Mouse (Mus musculus) kidney, embryonic 15.5 days (tissue): ENCODE data around the gene Pkd2l1. TPM values are rescaled to one million over a fixed set of nuclear protein-coding genes. Genes with fewer than 3 reads are reported as not detected.

Experiments
- ATAC-seq: fragments of 200-750 bp; cut with Nextera tagmentation; replicated peaks from 2 replicates; pipeline ENCODE4 v1.8.0; 2017; ENCODE audit warnings: moderate TSS enrichment; ENCODE audit not compliant: low FRiP score
- H3K27ac ChIP-seq: fragments of 300-500 bp; sonication (generic); 2 replicates; pipeline ENCODE4 v1.5.1; 2015; ENCODE audit warnings: mild to moderate bottlenecking, inconsistent platforms
- H3K27me3 ChIP-seq: fragments of 300-500 bp; sonication (generic); 2 replicates; pipeline ENCODE4 v1.6.1; 2015; ENCODE audit warnings: inconsistent platforms
- H3K36me3 ChIP-seq: fragments of 300-500 bp; sonication (generic); 2 replicates; pipeline ENCODE4 v1.6.1; 2015; ENCODE audit warnings: inconsistent platforms
- H3K4me1 ChIP-seq: fragments of 300-500 bp; sonication (generic); 2 replicates; pipeline ENCODE4 v1.6.1; 2015; ENCODE audit warnings: inconsistent platforms
- H3K4me2 ChIP-seq: fragments of 300-500 bp; sonication (generic); 2 replicates; pipeline ENCODE4 v1.6.1; 2015; ENCODE audit warnings: moderate library complexity, mild to moderate bottlenecking, inconsistent platforms
- H3K4me3 ChIP-seq: fragments of 300-500 bp; sonication (generic); replicated peaks from 2 replicates; pipeline ENCODE4 v1.5.1; 2015; ENCODE audit warnings: mild to moderate bottlenecking, inconsistent platforms
- H3K9ac ChIP-seq: fragments of 300-500 bp; sonication (generic); 2 replicates; pipeline ENCODE4 v1.6.1; 2015; ENCODE audit warnings: mild to moderate bottlenecking, inconsistent platforms
- H3K9me3 ChIP-seq: fragments of 300-500 bp; sonication (generic); replicated peaks from 2 replicates; pipeline ENCODE4 v1.6.1; 2016; ENCODE audit warnings: inconsistent platforms
- WGBS: fragments of 180-500 bp; shearing (Covaris S2); methylation state at CpG from one replicate; pipeline ENCODE4 v1.1.7; 2015; ENCODE audit warnings: mixed read lengths; 5-methylcytosine and 5-hydroxymethylcytosine counted together
- polyA plus RNA-seq: library from polyadenylated mRNA; unstranded; fragments of >200 nt; fragmentation: Nextera tagmentation; extraction: Ambion mirVana; gene quantifications from 2 replicates; pipeline ENCODE4 v1.2.1, GENCODE M21; 2015

Gene Pkd2l1
- polyA plus RNA-seq, 1 experiment from 2014 or later: 0.09 TPM

DNA sequence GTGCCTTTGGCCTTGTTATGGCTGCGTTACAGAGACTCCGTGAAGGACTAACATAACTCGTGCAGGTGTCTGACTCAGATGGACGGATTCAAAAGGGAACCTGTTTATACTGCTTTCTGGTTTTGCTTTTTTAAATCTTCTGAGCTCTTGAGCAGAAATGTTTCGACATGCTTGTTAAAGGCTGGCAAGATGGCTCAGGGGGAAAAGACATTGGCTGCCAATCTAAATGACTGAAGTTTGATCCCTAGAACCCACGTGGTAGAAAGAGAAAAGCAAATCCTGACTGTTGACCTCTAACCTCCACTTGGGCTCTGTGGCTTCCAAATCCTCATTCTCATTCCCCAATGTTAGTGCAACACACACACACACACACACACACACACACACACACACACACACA, 6.3 kb upstream of the Pkd2l1 start:
- no peaks in the 10 kb centered on the region for H3K27me3 ChIP-seq
- no peaks in the 10 kb centered on the region for H3K9me3 ChIP-seq
- WGBS: 90% methylated on average over 6 of the region's 6 CpGs
- no peaks in the 10 kb centered on the region for H3K4me1 ChIP-seq
- no peak overlapping the region for H3K4me3 ChIP-seq
- H3K9ac ChIP-seq: no peak overlapping the region
- no peak overlapping the region for H3K4me2 ChIP-seq
- ATAC-seq: no peak
- no peaks in the 10 kb centered on the region for H3K36me3 ChIP-seq
- H3K27ac ChIP-seq: no peak overlapping the region

- 85% methylated on average over 10 of the region's 10 CpGs for WGBS
- Histone ChIP-seq H3K27ac (no peak overlapping the region), H3K27me3 (no peaks in the 10 kb centered on the region), H3K4me3 (no peak overlapping the region), H3K4me1 (no peaks in the 10 kb centered on the region), H3K36me3 (no peaks in the 10 kb centered on the region), H3K9me3 (no peaks in the 10 kb centered on the region), H3K9ac (no peak overlapping the region), H3K4me2 (no peak overlapping the region)
- no peak for ATAC-seq
Observed at GRCm38 (mm10) chr19:44197053-44197852, 5.0 kb upstream of the Pkd2l1 start.

- Histone ChIP-seq H3K27me3 (no peaks in the 10 kb centered on the region), H3K4me3 (no peak overlapping the region), H3K27ac (no peak overlapping the region), H3K4me1 (no peaks in the 10 kb centered on the region), H3K9ac (no peak overlapping the region), H3K36me3 (no peaks in the 10 kb centered on the region), H3K4me2 (no peak overlapping the region), H3K9me3 (no peaks in the 10 kb centered on the region)
- no peak for ATAC-seq
- 18% methylated on average over 7 of the region's 7 CpGs for WGBS
Observed at GRCm38 (mm10) chr19:44195138-44195537, 2.9 kb upstream of the Pkd2l1 start.

- Histone ChIP-seq H3K36me3 (no peaks in the 10 kb centered on the region), H3K27me3 (no peaks in the 10 kb centered on the region), H3K9me3 (no peaks in the 10 kb centered on the region), H3K4me3 (no peak overlapping the region), H3K27ac (no peak overlapping the region), H3K9ac (no peak overlapping the region), H3K4me2 (no peak overlapping the region), H3K4me1 (no peaks in the 10 kb centered on the region)
- ATAC-seq: no peak
- WGBS: 77% methylated on average over 7 of the region's 7 CpGs
Observed at GRCm38 (mm10) chr19:44193906-44194305, 1.7 kb upstream of the Pkd2l1 start.

DNA sequence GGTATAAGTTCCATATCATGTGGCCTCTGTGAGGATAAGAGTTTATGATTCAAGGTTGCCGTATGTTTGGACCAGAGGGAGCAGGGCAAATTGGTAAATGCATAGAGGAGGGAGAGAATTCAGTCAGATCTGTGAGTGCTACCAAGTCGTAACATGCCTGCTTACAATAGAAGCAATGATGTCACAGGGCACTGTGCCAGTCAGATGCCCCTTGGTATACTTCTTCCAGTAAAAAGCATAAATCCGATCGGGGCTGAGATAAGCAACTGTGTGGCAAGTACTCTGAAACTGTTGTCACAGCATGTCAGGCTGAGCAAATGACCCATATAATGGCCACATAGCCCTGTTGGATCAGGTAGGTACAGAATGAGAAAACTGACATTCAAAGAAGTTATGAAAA, 3.2 kb downstream of the Pkd2l1 start:
- Histone ChIP-seq H3K9ac (no peak overlapping the region), H3K36me3 (no peaks in the 10 kb centered on the region), H3K27ac (no peak overlapping the region), H3K27me3 (no peaks in the 10 kb centered on the region), H3K4me2 (no peak overlapping the region), H3K4me1 (no peaks in the 10 kb centered on the region), H3K9me3 (no peaks in the 10 kb centered on the region), H3K4me3 (no peak overlapping the region)
- 81% methylated on average over 4 of the region's 4 CpGs for WGBS
- no peak for ATAC-seq

- no peak overlapping the region for H3K4me3 ChIP-seq
- H3K9ac ChIP-seq: no peak overlapping the region
- no peaks in the 10 kb centered on the region for H3K9me3 ChIP-seq
- H3K27me3 ChIP-seq: no peaks in the 10 kb centered on the region
- no peak overlapping the region for H3K4me2 ChIP-seq
- no peaks in the 10 kb centered on the region for H3K36me3 ChIP-seq
- H3K4me1 ChIP-seq: no peaks in the 10 kb centered on the region
- ATAC-seq: no peak
- H3K27ac ChIP-seq: no peak overlapping the region
- WGBS: 64% methylated on average over 3 of the region's 3 CpGs
Observed at GRCm38 (mm10) chr19:44183968-44184367, 8.3 kb downstream of the Pkd2l1 start.

DNA sequence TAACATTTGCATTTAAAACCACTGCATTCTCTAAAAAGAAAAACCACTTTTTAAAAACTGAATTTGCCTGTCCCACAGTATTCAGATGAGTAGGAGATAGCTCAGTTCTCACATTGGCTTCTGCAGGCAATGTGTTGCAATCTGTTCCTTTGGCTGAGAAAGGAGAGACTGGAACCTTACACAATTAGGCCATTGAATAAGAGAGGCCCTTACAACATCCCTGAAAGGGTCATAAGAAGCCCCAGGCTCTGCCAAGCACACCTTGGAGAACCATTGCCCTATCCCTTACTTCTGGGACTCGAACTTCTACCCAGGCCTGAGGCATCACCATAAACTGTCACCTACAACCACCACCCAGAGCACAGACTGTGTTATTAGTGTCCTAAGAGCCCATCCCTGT, 11.7 kb downstream of the Pkd2l1 start:
- H3K9me3 ChIP-seq: no peaks in the 10 kb centered on the region
- H3K27me3 ChIP-seq: no peaks in the 10 kb centered on the region
- no peak overlapping the region for H3K9ac ChIP-seq
- 70% methylated on average over 1 of the region's 1 CpGs for WGBS
- no peak overlapping the region for H3K4me3 ChIP-seq
- no peak for ATAC-seq
- no peak overlapping the region for H3K27ac ChIP-seq
- H3K4me1 ChIP-seq: no peaks in the 10 kb centered on the region
- H3K36me3 ChIP-seq: no peaks in the 10 kb centered on the region
- H3K4me2 ChIP-seq: no peak overlapping the region

GRCm38 (mm10) chr19:44176741-44177140, 15.5 kb downstream of the Pkd2l1 start:
- Histone ChIP-seq H3K4me3 (no peak overlapping the region), H3K36me3 (no peaks in the 10 kb centered on the region), H3K4me2 (no peak overlapping the region), H3K27me3 (no peaks in the 10 kb centered on the region), H3K4me1 (no peaks in the 10 kb centered on the region), H3K9me3 (no peaks in the 10 kb centered on the region), H3K27ac (no peak overlapping the region), H3K9ac (no peak overlapping the region)
- 91% methylated on average over 3 of the region's 3 CpGs for WGBS
- no peak for ATAC-seq

- H3K27ac ChIP-seq: no peak overlapping the region
- ATAC-seq: no peak
- H3K9me3 ChIP-seq: no peaks in the 10 kb centered on the region
- H3K4me1 ChIP-seq: no peaks in the 10 kb centered on the region
- no peak overlapping the region for H3K4me2 ChIP-seq
- 59% methylated on average over 8 of the region's 8 CpGs for WGBS
- no peaks in the 10 kb centered on the region for H3K36me3 ChIP-seq
- no peak overlapping the region for H3K9ac ChIP-seq
- no peaks in the 10 kb centered on the region for H3K27me3 ChIP-seq
- H3K4me3 ChIP-seq: no peak overlapping the region
Observed at GRCm38 (mm10) chr19:44174835-44175234, 17.4 kb downstream of the Pkd2l1 start.

GRCm38 (mm10) chr19:44161515-44161914, 30.7 kb downstream of the Pkd2l1 start:
- WGBS: 15% methylated on average over 3 of the region's 3 CpGs
- no peak for ATAC-seq
- Histone ChIP-seq H3K4me2 (no peak overlapping the region), H3K4me1 (no peaks in the 10 kb centered on the region), H3K9me3 (no peaks in the 10 kb centered on the region), H3K27ac (no peak overlapping the region), H3K36me3 (no peaks in the 10 kb centered on the region), H3K4me3 (no peak overlapping the region), H3K27me3 (no peaks in the 10 kb centered on the region), H3K9ac (no peak overlapping the region)

DNA sequence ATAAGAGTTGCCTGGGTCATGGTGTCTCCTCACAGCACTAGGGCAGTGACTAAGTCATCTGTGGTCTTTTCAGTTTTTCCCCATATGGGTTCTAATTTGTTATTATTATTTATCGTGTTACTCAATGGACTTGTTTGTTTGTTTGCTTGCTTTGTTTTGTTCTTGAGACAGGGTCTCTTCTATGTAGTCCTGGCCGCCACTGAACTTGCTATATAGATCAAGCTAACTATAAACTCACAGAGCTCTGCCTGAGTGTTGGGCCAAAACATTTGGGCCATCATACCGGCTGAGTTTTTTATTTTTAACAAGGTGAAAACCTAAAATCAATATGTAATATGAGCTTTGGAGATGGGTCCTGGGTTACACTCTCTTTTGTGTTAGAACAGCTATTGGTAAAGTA, 32.9 kb downstream of the Pkd2l1 start:
- no peak overlapping the region for H3K4me2 ChIP-seq
- WGBS: 86% methylated on average over 3 of the region's 3 CpGs
- H3K27me3 ChIP-seq: 0 out of 2 replicates have a peak, but pooled peaks cover 5% of the 10 kb centered on the region
- H3K4me1 ChIP-seq: no peaks in the 10 kb centered on the region
- H3K4me3 ChIP-seq: no peak overlapping the region
- H3K9ac ChIP-seq: no peak overlapping the region
- no peak overlapping the region for H3K27ac ChIP-seq
- H3K9me3 ChIP-seq: no peaks in the 10 kb centered on the region
- H3K36me3 ChIP-seq: no peaks in the 10 kb centered on the region
- ATAC-seq: no peak

GRCm38 (mm10) chr19:44157005-44157404, 35.2 kb downstream of the Pkd2l1 start:
- H3K9ac ChIP-seq: no peak overlapping the region
- H3K4me2 ChIP-seq: no peak overlapping the region
- no peak overlapping the region for H3K27ac ChIP-seq
- H3K27me3 ChIP-seq: peaks cover 17% of the 10 kb centered on the region
- no peak for ATAC-seq
- 92% methylated on average over 10 of the region's 10 CpGs for WGBS
- H3K4me3 ChIP-seq: no peak overlapping the region
- no peaks in the 10 kb centered on the region for H3K36me3 ChIP-seq
- H3K9me3 ChIP-seq: no peaks in the 10 kb centered on the region
- H3K4me1 ChIP-seq: no peaks in the 10 kb centered on the region

DNA sequence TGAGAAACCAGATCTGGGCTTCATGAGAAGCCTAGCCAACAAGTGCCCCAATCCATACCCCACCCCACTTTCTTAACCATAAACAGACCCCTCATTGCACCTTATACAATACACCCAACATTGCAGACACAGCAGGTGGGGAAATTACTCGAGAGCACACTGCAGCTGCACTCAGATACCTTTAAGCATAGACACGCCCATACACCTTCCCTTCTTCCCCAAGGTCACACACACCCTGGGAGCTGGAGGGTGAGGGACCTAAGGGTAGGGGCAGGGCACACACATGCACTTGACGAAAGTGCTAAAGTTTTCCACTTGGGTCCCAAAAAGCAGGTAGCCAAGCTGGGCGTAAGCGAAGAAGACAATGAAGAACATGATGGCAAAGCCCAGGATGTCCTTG, 38.5 kb downstream of the Pkd2l1 start:
- no peak overlapping the region for H3K9ac ChIP-seq
- no peak overlapping the region for H3K4me2 ChIP-seq
- H3K4me3 ChIP-seq: no peak overlapping the region
- no peaks in the 10 kb centered on the region for H3K36me3 ChIP-seq
- no peak for ATAC-seq
- WGBS: 77% methylated on average over 5 of the region's 5 CpGs
- H3K4me1 ChIP-seq: no peaks in the 10 kb centered on the region
- H3K9me3 ChIP-seq: no peaks in the 10 kb centered on the region
- no peak overlapping the region for H3K27ac ChIP-seq
- peaks cover 25% of the 10 kb centered on the region for H3K27me3 ChIP-seq
